Mouse (Mus musculus): ENCODE measurements around the gene Gale. TPM values are rescaled to one million over a fixed set of nuclear protein-coding genes. Genes with fewer than 3 reads are reported as not detected.
"Not testable (repeated sequence)": the region's sequence is repeated elsewhere in the genome, so short reads cannot be mapped to it uniquely, and the experiment has no call there.

Gene Gale
- polyA plus RNA-seq, 1 experiment = 36.8 TPM

DNA sequence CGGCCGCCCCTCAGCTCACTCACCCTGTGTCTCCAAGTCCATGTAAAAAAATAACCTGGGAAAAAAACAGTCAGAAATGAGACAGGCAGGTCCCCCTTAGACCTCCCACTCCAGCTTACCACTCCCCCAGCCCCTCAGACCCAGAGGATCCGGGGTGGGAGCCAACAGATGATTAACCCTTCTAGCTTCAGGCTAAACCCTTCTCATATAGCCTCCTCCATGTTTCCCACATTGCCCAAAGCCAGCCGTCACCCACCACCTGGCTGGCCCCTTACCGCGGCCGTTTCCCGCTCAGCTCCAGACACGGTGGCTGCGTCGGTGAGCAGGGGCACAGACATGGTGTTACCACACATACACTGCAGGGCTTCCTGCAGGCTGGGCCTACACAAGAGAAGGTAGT, 7.1 kb downstream of the Gale start:
- DNase-seq (ENCODE audit: low spot score) = no peak

DNA sequence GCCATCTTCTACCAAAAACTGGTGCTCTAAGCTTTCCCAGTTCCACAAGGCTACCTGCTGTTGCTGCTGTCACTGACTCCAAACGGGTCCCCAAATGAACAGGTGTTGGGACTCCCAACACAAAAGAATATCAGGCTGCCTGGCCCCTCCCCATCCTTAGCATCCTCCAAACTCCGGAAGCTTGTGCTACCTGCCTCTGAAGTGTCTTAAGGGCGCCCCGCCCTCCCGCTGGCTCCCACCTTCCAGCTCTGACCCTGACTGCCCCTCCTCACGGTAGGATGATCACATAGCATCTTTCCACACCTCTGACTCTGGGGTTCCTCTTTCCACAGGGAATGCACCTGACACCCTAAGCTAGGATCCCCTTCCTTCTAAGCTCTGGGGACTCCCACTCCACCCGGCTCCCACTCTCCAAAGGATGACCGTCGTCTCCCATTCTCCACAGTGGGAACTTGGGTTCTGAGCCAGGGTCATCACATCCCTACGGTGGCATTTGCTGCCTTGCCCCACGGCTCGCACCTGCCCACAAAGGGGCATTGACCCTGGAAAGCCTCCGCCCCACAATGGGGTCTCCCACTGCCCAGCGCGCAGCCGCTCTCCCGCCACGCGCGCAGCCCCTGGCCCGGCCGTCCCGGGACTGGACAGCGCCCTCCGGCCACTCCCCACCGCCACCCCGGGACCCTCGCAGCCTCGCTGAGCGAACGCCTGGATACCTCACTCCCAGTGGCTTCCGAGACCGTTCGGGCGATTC, 8.5 kb downstream of the Gale start:
- no peak for DNase-seq (ENCODE audit: low spot score)

DNA sequence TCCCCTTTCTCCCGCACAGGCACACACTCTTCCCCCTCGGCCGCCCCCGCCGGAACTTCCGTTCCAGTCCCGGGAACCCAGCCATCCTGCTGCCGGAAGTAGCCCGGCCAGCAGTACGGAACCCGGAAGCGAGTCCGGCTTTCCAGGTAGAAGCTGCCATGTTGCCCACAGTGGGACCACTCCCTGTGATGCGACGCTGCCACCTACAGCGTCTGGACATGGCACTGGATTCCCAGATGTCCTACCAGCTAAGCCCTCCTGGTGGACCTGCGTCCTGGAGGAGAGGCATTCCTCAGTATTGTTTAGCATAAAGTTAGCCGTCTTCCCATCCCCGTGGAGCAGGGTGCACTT, 9.0 kb downstream of the Gale start, which contains the start of gene Lypla2:
TSS of gene Lypla2 (minus strand) at position 71 of the 351 bp plus-strand sequence.
- DNase-seq (ENCODE audit: low spot score) = peak; percentile 82

DNA sequence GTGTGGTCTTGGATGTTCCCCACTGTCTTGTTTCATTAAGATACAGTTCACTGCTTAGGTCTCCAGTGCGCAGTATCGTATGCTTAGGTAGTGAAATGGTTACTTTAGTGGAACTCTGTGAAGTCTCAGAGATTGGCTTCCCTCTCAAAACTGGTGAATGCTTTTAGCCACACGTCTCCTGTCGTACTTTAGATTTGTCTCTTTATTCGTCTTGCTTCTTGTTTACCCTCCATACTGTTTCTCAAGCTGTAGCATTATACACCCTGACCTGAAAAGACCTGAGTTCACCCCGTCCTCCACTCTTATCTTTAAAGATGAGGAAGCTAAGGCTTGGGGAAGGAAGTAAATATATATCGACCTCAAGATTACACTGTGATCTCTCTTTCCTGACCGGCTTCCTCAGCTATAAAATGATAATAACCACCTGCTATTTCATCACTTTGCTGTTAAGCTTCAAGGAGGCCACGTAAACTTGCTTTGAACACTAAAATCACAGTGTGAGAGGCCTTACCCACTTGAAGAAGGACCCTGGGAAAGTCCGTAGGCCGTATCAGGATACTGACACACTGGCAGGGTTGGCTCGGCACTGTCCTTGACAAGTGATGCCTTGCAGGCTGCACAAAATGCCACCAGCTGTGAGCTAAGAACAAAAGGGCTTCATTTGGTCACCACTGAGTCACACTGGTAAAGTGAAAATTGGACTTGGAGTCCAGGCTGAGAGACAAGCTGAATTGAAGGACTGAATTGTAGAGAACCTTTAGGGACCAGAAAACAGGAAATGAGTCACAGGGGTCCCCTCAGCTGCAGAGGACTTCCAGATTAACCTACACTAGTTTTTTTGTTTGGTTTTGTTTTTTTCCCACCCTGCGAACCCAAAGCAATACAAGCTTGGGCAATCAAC, 9.6 kb downstream of the Gale start:
- DNase-seq (ENCODE audit: low spot score) = no peak

DNA sequence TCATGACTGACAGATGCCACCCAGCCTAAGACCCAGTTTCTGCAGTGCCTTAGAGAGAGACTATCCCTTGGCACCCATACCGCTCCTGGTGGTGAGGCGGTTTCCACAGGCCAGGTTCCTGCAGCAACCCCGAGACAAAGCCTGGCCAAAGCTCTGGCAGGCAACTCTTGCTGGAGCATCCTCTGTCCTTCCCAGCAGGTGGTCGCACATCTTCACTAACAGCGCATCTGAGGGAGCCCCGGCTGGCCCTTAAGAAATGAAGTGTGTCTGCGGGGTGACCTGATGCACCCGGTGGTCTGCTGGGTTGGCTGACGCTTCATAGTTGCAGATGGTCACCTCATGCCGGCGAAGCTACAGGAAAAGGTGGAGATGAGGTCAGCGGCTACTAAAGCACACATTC, 12.6 kb downstream of the Gale start:
- DNase-seq (ENCODE audit: low spot score) = no peak

DNA sequence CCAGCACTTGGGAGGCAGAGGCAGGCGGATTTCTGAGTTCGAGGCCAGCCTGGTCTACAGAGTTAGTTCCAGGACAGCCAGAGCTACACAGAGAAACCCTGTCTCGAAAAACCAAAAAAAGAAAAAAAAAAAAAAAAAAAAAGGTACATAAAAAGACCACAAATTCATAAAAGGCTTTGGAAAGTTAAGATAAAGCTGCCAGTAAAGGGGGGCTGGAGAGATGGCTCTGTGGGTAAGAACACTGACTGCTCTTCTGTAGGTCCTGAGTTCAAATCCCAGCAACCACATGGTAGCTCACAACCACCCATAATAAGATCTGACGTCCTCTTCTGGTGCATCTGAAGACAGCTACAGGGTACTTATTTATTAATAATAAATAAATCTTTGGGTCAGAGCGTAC, 16.7 kb downstream of the Gale start:
- not testable (repeated sequence) for DNase-seq (ENCODE audit: low spot score)

DNA sequence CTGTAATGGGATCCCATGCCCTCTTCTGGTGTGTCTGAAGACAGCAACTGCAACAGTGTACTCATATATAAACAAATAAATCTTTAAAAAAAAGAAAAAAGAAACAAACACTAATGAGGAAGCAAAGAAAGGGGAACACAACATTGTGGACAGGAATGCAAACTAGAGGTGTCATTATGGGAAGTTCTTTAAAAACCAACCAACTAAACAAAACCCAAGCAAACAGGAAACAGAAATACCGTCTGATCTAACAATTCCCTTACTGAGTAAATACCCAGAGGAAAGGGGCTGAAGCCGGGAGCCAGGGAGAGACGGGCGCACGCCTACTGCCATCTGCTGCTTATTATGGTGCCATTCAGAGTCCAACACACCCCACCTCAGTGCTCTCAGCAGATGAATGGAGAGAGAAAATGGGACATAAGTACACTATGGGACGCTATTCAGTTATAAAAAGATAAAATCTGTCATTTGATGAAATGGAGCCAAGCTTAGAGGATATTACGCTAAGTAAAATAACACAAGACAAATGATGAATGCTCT, 18.1 kb downstream of the Gale start:
- DNase-seq (ENCODE audit: low spot score) = no peak

DNA sequence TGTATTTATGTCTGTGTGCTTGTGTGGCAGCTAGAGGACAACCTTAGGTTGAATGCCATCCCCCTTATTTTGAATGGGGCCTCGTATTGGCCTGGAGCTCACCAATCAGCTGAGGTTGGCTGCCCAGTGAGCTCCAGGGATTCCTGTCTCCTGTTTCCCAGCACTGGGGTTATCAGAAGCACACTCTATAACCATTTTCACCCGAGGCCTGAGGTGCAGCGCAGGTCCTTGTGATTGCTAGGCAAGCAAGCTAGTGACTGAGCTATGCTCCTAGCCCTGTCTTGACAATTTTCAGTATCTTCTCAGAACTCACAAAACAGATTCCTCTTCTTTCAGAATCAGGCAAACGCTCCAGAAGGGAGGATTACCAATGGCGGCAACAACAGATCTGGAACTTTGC, 21.0 kb downstream of the Gale start:
- no peak for DNase-seq (ENCODE audit: low spot score)

DNA sequence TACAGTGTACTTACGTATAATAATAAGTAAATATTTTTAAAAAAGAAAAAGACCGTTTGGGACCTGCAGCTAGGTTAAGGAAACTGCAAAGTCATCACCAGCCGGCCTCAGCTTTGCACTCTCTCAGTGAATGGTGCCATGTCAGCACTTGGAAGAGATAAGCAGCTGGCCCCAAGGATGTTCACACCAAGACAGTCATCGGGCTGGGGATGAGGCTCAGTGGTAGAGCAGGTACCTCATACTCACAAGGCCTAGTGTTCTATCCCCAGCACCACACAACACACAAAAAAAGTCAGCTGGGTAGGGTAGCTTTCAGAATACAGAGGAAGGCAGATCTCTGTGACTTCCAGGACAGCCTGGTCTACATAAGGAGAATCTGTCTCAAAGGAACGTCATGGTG, 21.7 kb downstream of the Gale start:
- DNase-seq (ENCODE audit: low spot score) = no peak

DNA sequence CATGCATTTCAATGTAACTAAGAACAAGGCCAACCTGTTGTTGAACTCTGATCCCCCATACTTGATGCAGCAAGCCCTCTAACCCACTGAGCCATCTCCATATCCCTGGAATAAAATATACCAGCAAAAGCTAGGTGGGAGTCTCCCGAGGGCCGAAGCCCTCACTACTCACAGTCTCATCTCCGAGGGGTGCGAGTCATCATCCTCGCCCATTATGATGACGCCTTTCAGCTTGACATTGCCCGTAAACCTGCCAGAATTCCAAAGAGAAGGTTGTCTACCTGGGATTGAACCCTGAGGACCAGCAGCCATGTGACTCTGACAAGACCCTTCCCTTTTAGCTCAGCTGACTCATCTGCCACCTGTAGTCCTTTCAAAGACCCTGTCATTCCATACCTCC, 22.2 kb downstream of the Gale start:
- DNase-seq (ENCODE audit: low spot score) = no peak

DNA sequence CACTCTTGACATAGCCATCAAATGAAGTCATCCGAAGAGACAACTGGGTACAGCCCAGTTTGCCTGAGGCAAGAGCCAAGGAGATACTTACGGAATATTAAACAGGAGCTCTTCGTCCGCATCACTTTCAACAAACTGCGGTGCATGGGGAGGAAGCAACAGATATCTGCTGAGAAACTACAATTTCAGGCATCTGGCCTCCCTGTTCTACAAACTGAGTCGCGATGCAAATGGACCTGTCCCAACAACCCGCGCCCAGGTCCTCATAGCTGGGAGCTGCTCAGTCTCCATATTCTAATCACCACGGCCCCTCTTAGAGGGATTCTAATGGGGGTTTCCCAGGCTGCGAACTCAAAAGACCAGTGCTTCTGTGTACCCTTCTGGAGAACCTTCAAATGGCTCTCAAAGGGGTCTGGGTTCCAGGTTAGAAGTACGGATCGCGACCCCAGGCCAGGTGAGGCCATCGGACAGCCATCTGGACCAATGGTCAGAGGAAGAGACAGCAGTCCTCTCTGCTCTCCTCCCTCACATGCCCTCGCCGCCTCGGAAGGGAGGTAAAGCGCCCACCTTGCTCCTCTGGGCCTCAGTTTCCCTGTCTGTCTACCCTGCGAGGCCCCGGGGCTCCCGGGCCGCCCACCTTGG, 22.9 kb downstream of the Gale start:
- no peak for DNase-seq (ENCODE audit: low spot score)

DNA sequence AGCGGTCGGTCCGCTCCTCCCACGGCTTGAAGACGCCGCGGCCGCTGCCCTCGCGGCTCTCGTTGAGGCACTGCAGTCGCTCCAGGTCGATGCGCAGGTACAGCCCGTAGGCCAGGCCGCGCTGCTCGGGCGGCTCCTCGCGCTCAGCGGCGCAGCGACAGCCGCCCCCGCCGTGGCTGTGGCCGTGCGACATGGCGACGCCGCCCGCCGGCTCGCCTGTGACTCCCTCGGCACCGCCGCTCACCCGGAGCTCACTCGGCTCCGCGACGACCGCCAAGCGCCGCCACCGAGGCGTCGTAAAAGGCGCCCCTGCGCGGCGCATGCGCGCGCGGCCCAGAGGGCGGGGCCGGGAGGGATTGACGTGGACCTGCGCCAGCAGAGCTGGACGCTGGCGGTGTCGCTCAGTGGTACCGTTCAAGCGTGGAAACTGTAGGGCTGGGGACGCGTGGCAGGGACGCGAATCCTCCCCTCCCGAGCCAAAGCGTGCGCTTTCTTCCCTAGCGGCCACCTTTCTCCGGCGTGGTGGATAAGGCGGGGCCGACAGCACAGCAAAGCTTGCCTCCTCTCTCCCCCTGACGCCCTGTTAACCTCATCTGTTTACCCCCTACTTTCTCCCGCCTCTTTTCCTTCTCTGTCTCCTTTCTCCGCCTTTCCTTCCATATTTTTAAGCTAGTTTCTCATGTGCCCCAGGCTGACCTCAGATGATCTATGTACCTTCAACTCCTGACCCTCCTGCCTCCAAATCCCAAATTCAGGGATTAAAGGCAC, 23.6 kb downstream of the Gale start, which contains the start of gene Pithd1:
TSS of gene Pithd1 (minus strand) at position 322 of the 768 bp plus-strand sequence.
- peak; percentile 91 for DNase-seq (ENCODE audit: low spot score)

DNA sequence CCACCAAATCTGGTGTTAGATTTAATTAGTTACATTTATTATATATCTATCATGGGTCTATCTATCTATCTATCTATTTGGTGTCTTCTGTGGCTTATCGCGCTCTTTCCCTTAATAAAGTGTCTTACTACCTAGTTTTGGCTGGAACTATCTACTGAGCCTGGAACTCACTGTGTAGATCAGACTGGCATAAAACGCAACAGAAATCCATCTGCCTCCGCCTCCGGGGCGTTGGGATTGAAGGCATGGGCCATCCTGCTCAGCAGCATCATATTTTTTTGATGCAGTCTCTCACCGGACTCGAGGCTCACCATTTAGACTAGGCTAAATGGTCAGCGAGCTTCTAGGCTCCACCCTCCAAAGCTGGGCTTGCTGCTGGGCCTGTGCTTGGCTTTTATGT, 24.2 kb downstream of the Gale start:
- DNase-seq (ENCODE audit: low spot score) = no peak

DNA sequence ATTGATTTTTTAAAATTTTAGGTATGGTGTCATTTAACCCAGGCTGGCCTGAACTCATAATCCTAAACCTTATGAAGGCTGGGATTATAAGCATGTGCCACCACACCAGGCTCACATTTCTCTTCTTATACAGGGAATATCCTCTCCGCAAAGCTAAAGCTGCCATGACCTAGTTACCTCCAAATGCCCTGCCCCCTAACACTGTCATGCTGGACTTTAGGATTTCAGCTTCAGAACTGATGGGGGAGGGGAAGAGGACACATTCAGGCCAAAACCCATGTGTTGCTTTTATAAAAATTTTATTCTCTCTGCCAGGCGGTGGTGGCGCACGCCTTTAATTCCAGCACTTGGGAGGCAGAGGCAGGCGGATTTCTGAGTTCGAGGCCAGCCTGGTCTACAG, 30.4 kb downstream of the Gale start:
- DNase-seq (ENCODE audit: low spot score) = no peak

DNA sequence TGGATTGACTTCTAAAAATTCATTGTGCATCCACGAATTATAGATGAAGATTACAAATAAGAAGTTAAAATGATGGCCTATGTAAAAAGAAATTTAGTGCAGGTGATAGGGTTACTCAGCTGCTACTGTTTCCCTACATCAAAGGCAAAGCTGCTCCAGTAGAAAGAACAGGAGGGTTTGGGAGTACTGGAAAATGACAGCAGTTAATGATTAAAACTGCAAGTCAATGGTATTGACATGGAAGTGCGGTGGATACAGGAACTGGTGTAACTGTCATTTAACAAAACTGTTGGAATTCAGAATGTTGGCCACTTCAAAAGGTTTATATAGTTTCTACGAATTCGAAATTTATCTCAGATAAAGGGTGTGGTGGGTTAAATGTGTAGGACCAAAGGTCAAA, 31.6 kb downstream of the Gale start:
- DNase-seq (ENCODE audit: low spot score) = no peak

DNA sequence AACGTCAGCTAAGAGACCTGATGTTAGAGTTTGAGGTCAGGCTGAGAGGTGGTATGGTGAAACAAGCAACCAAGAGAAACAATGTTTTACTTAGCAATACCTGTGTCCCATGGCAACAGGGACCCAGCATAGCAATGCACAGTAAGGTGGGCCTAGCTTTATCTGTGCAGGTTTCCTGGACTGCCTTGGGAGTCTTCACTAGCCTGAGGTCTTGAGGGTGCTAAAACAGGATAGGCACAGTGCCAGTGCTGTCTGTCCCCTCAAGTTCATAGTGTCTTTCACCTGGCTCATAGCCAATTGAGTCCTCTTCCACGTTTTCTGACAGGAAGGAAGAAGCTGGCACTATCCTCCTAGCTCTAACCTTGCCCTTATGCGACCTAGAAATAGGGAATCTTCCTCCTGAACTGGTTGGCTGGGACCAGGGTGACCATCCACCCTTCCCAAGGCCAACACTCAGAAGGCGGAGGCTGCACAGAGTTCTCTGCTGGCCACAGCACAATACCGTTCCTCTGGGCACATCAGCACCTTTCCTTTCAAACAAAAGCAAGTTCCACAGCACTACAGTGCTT, 40.7 kb downstream of the Gale start:
- no peak for DNase-seq (ENCODE audit: low spot score)

DNA sequence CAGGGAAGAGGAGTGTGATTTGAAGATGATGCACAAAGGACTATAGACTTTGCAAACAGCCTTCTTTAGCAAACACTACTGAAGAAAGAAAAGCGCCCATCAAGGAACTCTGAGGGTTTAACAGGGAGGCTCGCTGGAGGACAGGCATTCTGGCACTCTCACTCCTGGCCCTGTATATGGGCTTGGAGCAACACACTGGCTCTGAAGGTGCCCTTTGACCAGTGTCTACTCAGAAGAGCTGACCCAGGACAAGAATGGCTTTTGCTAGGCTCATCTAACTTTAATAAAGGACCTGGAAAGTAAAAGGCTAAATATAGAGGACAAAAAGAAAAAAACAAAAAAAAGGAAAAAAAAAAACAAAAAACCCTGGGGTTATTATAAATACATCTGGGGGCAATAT, 41.4 kb downstream of the Gale start:
- no peak for DNase-seq (ENCODE audit: low spot score)

DNA sequence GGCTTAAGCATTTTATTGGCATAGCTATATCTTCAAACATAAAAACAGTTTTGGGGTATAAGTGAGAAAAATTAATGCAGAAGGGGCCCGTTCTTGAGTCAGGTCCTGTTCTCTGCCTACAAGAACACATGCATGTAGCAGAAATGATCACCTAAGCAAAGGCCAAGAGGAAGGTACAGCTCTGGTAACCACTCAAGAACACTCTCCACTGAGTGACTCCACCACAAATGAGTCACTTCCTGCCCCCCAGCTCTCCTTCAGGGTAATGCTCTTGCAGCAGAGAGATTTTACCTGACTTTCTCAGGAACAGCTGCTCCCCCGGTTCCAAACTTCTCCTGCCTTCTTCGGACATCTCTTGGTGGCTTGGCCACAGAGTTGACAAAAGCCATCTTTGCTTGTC, 43.3 kb downstream of the Gale start:
- no peak for DNase-seq (ENCODE audit: low spot score)

DNA sequence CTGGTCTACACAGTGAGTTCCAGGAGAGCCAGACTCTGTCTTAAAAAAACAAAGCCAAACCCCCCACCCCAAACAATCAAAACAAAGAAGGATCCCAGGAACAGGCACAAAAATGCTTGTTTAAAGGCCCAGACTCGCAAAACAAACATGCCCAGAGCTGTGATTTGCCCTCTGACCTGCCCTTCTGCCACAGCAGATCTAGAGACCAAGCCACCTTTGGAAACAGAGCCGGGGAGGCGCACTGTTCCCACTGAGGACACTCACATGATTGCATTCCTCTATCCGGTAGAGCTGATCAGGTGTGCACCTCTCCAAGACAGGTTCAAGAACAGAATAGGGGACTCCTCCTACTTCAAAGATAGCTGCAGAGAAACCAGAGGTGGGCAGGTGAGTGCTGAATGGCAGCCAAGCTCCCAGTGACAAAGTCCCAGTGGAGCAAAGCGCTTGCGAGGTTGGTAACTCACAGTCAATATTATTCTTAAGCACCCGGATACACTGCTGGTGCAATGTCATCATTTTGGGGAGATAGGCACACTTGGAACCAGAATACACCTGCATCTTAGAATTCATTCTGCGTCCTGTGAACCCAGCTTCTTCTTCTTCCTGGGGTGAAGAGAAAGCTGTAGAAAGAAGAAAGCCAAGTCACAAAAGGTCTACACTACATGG, 45.4 kb downstream of the Gale start:
- DNase-seq (ENCODE audit: low spot score) = no peak

DNA sequence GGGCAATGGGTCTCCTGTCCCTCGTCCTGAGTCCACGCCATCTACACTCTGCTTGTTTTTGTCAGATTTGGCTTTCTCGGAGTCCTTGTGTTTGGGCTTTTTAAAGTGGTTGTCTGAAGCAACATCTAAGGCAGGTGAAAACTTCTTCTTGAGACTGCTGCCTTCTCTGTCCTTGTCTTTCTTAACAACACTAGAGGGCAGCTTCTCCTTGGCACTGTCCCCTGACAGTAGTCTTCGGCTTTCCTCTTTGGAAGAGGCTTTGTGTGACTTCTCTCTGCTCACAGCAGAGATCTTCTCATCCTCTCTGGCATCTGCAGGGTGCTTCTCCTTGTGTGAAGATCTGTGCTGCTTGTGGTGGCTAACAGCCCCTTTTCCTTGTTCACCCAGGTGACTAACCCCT, 47.1 kb downstream of the Gale start:
- DNase-seq (ENCODE audit: low spot score) = no peak

All from urinary bladder, adult 2 months (tissue).